Mouse (Mus musculus) kidney, postnatal 0 days (tissue): ENCODE measurements around the gene Gm20388. TPM values are rescaled to one million over a fixed set of nuclear protein-coding genes. Genes with fewer than 3 reads are reported as not detected.
A peak's percentile ranks its signal among the peaks of the same experiment; 100 is the strongest.

Experiments used
- ATAC-seq: fragments of 200-750 bp; cut with Nextera tagmentation; replicated peaks from 2 replicates; pipeline ENCODE4 v1.8.0; 2017; ENCODE audit warnings: low read depth, moderate number of reproducible peaks, moderate TSS enrichment, moderate library complexity; ENCODE audit not compliant: low FRiP score
- DNase-seq: peaks from one replicate; pipeline ENCODE4 v3.0.0-alpha.2; 2016; ENCODE audit warnings: low spot score
- H3K27ac ChIP-seq: fragments of 300-500 bp; sonication (generic); 2 replicates; pipeline ENCODE4 v1.5.1; 2014; ENCODE audit warnings: mild to moderate bottlenecking
- H3K27me3 ChIP-seq: fragments of 300-500 bp; sonication (generic); 2 replicates; pipeline ENCODE4 v1.6.1; 2014; ENCODE audit warnings: low read length, mixed read lengths; ENCODE audit not compliant: insufficient read depth
- H3K36me3 ChIP-seq: fragments of 300-500 bp; sonication (generic); 2 replicates; pipeline ENCODE4 v1.6.1; 2014; ENCODE audit warnings: low read length, mixed read lengths; ENCODE audit not compliant: insufficient read depth
- H3K4me1 ChIP-seq: fragments of 300-500 bp; sonication (generic); replicated peaks from 2 replicates; pipeline ENCODE4 v1.6.1; 2014; ENCODE audit warnings: antibody characterized with exemption, low read length, mixed read lengths; ENCODE audit not compliant: insufficient read depth
- H3K4me2 ChIP-seq: fragments of 300-500 bp; sonication (generic); 2 replicates; pipeline ENCODE4 v1.6.1; 2014; ENCODE audit warnings: mild to moderate bottlenecking, low read length, moderate library complexity, mixed read lengths
- H3K4me3 ChIP-seq: fragments of 300-500 bp; sonication (generic); replicated peaks from 2 replicates; pipeline ENCODE4 v1.5.1; 2014; ENCODE audit warnings: low read depth, low read length
- H3K9ac ChIP-seq: fragments of 300-500 bp; sonication (generic); 2 replicates; pipeline ENCODE4 v1.6.1; 2014; ENCODE audit warnings: low read depth, low read length
- H3K9me3 ChIP-seq: fragments of 300-500 bp; sonication (generic); replicated peaks from 2 replicates; pipeline ENCODE4 v1.6.1; 2016; ENCODE audit warnings: low read length, inconsistent platforms, mixed read lengths
- CTCF ChIP-seq: IDR thresholded peaks from 2 replicates; pipeline ENCODE4 v1.5.1; 2016; ENCODE audit warnings: antibody characterized with exemption, low read depth, mild to moderate bottlenecking, moderate library complexity
- WGBS: fragments of 180-500 bp; shearing (Covaris S2); extraction: QIAGEN DNeasy Blood & Tissue Kit; methylation state at CpG from one replicate; pipeline ENCODE4 v1.1.7; 2014; 5-methylcytosine and 5-hydroxymethylcytosine counted together
- polyA plus RNA-seq: library from polyadenylated mRNA; unstranded; fragments of >200 nt; fragmentation: Nextera tagmentation; extraction: Ambion mirVana; gene quantifications from 2 replicates; pipeline ENCODE4 v1.2.1, GENCODE M21; 2015

Gm20388 gene
- polyA plus RNA-seq, 1 experiment from 2014 or later, result not detected

DNA sequence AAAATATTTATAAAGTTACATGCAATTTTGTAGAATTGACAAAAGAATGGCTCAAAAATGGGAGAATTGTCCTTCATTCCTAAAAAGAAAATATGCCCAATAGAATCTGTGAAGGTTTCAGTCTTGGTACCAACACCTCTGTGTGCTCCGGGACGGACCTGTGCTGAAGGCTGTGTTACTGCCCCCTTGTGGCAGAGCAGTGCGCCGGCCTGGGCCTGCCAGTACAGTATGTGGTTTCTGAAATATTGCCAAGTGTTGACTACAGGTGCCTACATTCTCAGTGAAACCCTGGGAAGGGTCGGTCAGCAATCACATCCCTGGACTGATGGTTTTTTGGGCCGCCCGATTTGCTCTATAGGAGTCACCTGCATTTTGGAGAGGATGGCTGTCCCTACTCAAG, 1688.3 kb downstream of the Gm20388 start:
- peaks cover 50% of the 10 kb centered on the region for H3K36me3 ChIP-seq
- no peak overlapping the region for H3K9ac ChIP-seq
- peak; percentile 94 for TF ChIP-seq CTCF
- DNase-seq (peak; percentile 89), ATAC-seq (peak; percentile 78)
- no peak overlapping the region for H3K27ac ChIP-seq
- no peaks in the 10 kb centered on the region for H3K27me3 ChIP-seq
- no peaks in the 10 kb centered on the region for H3K4me1 ChIP-seq
- WGBS, result 28% methylated on average over 7 of the region's 7 CpGs
- H3K9me3 ChIP-seq, result no peaks in the 10 kb centered on the region
- H3K4me2 ChIP-seq, result no peak overlapping the region
- no peak overlapping the region for H3K4me3 ChIP-seq

GRCm38 (mm10) chr8:121599842-121600241, 1689.2 kb downstream of the Gm20388 start:
- H3K4me2 ChIP-seq, result no peak overlapping the region
- no peak for DNase-seq
- H3K4me1 ChIP-seq, result no peaks in the 10 kb centered on the region
- WGBS, result 89% methylated on average over 14 of the region's 14 CpGs
- H3K9ac ChIP-seq, result no peak overlapping the region
- H3K36me3 ChIP-seq, result peaks cover 51% of the 10 kb centered on the region
- H3K9me3 ChIP-seq, result no peaks in the 10 kb centered on the region
- TF ChIP-seq CTCF, result no peak
- H3K27ac ChIP-seq, result no peak overlapping the region
- ATAC-seq, result no peak
- H3K4me3 ChIP-seq, result no peak overlapping the region
- no peaks in the 10 kb centered on the region for H3K27me3 ChIP-seq

DNA sequence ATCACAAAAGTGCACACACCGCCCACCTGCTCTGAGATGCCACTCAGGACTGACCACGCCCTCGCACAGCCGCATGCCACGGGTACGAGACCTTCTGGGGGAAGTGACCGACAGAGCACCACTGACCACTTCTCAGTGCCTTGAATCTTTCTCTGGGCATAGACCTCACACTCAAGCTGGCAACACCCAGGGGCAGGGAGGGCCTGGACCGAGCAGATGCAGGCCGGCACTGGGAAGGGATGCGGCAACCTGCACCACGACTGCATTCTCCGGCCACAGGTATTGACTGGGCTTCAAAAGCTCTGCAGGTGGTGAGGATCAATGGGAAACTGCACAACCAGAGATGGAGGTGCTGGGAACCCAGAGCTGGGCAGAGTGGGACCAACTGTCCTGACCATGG, 1691.8 kb downstream of the Gm20388 start:
- peaks cover 61% of the 10 kb centered on the region for H3K36me3 ChIP-seq
- H3K9me3 ChIP-seq, result no peaks in the 10 kb centered on the region
- no peak overlapping the region for H3K27ac ChIP-seq
- DNase-seq, result no peak
- H3K9ac ChIP-seq, result no peak overlapping the region
- 94% methylated on average over 12 of the region's 12 CpGs for WGBS
- no peaks in the 10 kb centered on the region for H3K27me3 ChIP-seq
- ATAC-seq, result no peak
- H3K4me2 ChIP-seq, result no peak overlapping the region
- H3K4me3 ChIP-seq, result no peak overlapping the region
- H3K4me1 ChIP-seq, result no peaks in the 10 kb centered on the region
- no peak for TF ChIP-seq CTCF

- Histone ChIP-seq H3K27ac (no peak overlapping the region), H3K9ac (no peak overlapping the region), H3K4me2 (no peak overlapping the region), H3K9me3 (no peaks in the 10 kb centered on the region), H3K4me1 (no peaks in the 10 kb centered on the region), H3K36me3 (peaks cover 60% of the 10 kb centered on the region), H3K4me3 (no peak overlapping the region), H3K27me3 (no peaks in the 10 kb centered on the region)
- DNase-seq, result peak; percentile 92
- 0 out of 2 replicates have a peak, but pooled peaks have one; percentile 46 for ATAC-seq
- peak; percentile 98 for TF ChIP-seq CTCF
- 35% methylated on average over 3 of the region's 3 CpGs for WGBS
Observed at GRCm38 (mm10) chr8:121602860-121603259, 1692.2 kb downstream of the Gm20388 start.

DNA sequence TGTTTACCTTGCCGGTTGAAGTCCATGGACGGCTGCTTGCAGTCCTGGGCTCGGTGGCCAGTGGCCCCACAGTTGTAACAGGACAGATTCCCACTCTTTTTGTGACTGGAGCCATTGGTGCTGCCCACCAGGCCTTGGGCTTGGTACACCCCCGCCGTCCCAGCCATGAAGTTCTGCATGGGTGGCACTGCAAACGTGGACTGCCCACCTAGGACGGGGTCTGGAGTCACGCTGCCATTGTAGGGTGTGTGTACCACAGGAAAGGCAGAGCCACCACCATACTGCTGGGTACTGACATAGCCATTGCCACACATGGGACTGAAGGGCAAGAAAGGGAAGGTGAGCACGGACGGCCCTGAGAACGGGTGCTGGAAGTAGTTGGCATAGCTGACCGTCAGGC, 1693.2 kb downstream of the Gm20388 start:
- H3K27ac ChIP-seq, result no peak overlapping the region
- DNase-seq (no peak), ATAC-seq (no peak)
- H3K4me3 ChIP-seq, result no peak overlapping the region
- WGBS, result 94% methylated on average over 12 of the region's 12 CpGs
- no peak for TF ChIP-seq CTCF
- no peaks in the 10 kb centered on the region for H3K4me1 ChIP-seq
- H3K36me3 ChIP-seq, result peaks cover 63% of the 10 kb centered on the region
- no peak overlapping the region for H3K9ac ChIP-seq
- H3K9me3 ChIP-seq, result no peaks in the 10 kb centered on the region
- H3K27me3 ChIP-seq, result no peaks in the 10 kb centered on the region
- no peak overlapping the region for H3K4me2 ChIP-seq

DNA sequence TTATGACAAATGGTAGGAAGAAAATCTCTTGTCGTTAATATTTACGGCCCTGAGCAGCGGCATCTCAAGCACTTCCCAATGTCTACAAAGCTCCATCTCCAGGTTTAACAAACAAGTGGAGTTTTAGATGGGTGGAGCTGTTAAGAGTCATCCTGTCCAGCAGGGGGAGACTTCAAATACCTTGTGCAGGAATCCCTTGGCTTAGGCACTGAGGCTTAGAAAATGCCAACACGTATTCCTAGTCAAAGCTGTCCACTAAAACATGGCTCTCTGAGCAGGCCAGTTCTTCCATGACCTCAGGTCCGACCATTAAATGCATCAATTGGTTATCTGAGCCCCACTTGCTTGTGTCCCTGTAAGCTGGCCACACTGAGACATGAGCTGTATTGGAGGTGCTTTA, 1697.0 kb downstream of the Gm20388 start:
- peak; percentile 72 for TF ChIP-seq CTCF
- Histone ChIP-seq H3K4me2 (no peak overlapping the region), H3K27me3 (no peaks in the 10 kb centered on the region), H3K36me3 (peaks cover 65% of the 10 kb centered on the region), H3K4me1 (no peaks in the 10 kb centered on the region), H3K27ac (no peak overlapping the region), H3K9me3 (no peaks in the 10 kb centered on the region), H3K9ac (no peak overlapping the region), H3K4me3 (no peak overlapping the region)
- WGBS, result 86% methylated on average over 5 of the region's 5 CpGs
- peak; percentile 47 for DNase-seq
- no peak for ATAC-seq

DNA sequence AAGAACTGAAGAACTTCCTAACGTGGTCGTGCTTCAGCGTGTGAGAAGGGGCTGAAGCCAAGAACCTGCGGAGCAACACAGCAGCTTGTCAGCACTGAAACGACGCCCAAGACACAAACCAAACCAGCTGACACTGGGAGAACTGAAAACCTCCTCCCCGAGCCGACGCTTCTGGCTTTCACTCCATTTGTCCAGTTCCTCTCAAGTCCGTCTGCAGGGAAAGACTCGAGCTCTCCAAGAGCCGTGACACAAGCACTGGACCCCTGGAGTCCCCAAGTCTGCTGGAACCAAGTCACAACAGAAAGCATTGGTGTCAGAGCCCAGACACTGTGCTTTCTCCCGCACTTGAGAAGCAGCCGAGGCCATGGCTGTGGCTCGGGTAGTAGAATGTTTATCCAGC, 1698.6 kb downstream of the Gm20388 start:
- no peaks in the 10 kb centered on the region for H3K27me3 ChIP-seq
- 81% methylated on average over 15 of the region's 15 CpGs for WGBS
- no peak overlapping the region for H3K27ac ChIP-seq
- DNase-seq, result no peak
- H3K4me3 ChIP-seq, result no peak overlapping the region
- ATAC-seq, result no peak
- H3K9me3 ChIP-seq, result no peaks in the 10 kb centered on the region
- H3K4me2 ChIP-seq, result no peak overlapping the region
- H3K4me1 ChIP-seq, result no peaks in the 10 kb centered on the region
- H3K9ac ChIP-seq, result no peak overlapping the region
- H3K36me3 ChIP-seq, result peaks cover 61% of the 10 kb centered on the region
- TF ChIP-seq CTCF, result no peak
